Mouse (Mus musculus) testis, postnatal 14 days (tissue): ENCODE results near the gene Synj2.

Experiments used
- DNase-seq: peaks from one replicate; pipeline ENCODE4 v3.0.0; 2021; ENCODE audit warnings: low spot score

Synj2 gene

GRCm38 (mm10) chr17:5935680-5936079 lies 5.4 kb upstream of the Synj2 start:
- no peak for DNase-seq

GRCm38 (mm10) chr17:5936276-5936675 lies 4.8 kb upstream of the Synj2 start:
- DNase-seq, result no peak

- DNase-seq, result peak; percentile 70
Observed at GRCm38 (mm10) chr17:5937441-5937840, 3.6 kb upstream of the Synj2 start.

GRCm38 (mm10) chr17:5939871-5940270 lies 1.2 kb upstream of the Synj2 start:
- peak; percentile 38 for DNase-seq

- peak; percentile 78 for DNase-seq
Observed at GRCm38 (mm10) chr17:5940792-5941191, 288 bp upstream of the Synj2 start.

- no peak for DNase-seq
Observed at GRCm38 (mm10) chr17:5942156-5942555, 1.1 kb downstream of the Synj2 start.

- DNase-seq, result no peak
Observed at GRCm38 (mm10) chr17:5943053-5943452, 2.0 kb downstream of the Synj2 start.

- DNase-seq, result no peak
Observed at GRCm38 (mm10) chr17:5947039-5947438, 6.0 kb downstream of the Synj2 start.

GRCm38 (mm10) chr17:5952455-5952854 lies 11.4 kb downstream of the Synj2 start:
- DNase-seq, result no peak

- no peak for DNase-seq
Observed at GRCm38 (mm10) chr17:5956350-5957000, 15.4 kb downstream of the Synj2 start.

- DNase-seq, result no peak
Observed at GRCm38 (mm10) chr17:5957097-5957496, 16.0 kb downstream of the Synj2 start.

- DNase-seq, result no peak
Observed at GRCm38 (mm10) chr17:5958229-5958628, 17.1 kb downstream of the Synj2 start.

GRCm38 (mm10) chr17:5958636-5959035 lies 17.6 kb downstream of the Synj2 start:
- DNase-seq, result no peak

GRCm38 (mm10) chr17:5959096-5959495 lies 18.0 kb downstream of the Synj2 start:
- DNase-seq, result no peak

- no peak for DNase-seq
Observed at GRCm38 (mm10) chr17:5959802-5960201, 18.7 kb downstream of the Synj2 start.

- no peak for DNase-seq
Observed at GRCm38 (mm10) chr17:5963766-5964165, 22.7 kb downstream of the Synj2 start.

GRCm38 (mm10) chr17:5965084-5965781 lies 24.2 kb downstream of the Synj2 start:
- no peak for DNase-seq

- DNase-seq, result no peak
Observed at GRCm38 (mm10) chr17:5966706-5967105, 25.6 kb downstream of the Synj2 start.

GRCm38 (mm10) chr17:5968562-5968961 lies 27.5 kb downstream of the Synj2 start:
- DNase-seq, result no peak

- DNase-seq, result no peak
Observed at GRCm38 (mm10) chr17:5969246-5969645, 28.2 kb downstream of the Synj2 start.

GRCm38 (mm10) chr17:5970298-5970821 lies 29.3 kb downstream of the Synj2 start:
- no peak for DNase-seq

GRCm38 (mm10) chr17:5973536-5973935 lies 32.5 kb downstream of the Synj2 start:
- no peak for DNase-seq
